ENCODE assay signal across 23 mouse cellular contexts in the genomic region with DNA sequence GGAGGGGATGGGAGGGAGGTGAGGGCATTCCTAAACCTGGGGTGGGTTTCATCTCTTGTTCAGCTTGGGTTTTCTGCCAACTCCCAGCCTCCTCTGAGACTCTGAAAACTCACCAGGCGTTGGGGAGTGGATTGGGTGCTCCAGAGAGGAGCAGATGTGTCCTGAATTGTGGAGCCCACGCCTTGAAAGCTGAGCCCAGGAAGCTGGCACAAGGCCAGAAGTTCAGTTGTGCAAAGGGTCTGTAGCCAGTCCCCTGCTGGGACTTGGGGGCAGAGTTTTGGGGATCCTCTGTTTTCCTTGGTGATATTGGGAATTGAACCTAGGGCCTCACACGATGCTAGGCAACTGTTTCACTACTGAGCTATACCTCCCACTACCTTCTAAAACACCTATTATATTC. TPM values are rescaled to one million over a fixed set of nuclear protein-coding genes. Genes with fewer than 3 reads are reported as not detected.
DNase-seq lines count a peak whose midpoint lies in the region; ATAC-seq and TF ChIP-seq lines count a peak whose summit lies in the region.
"Had no signal": no experiment of that assay in that cellular context is flagged by ENCODE, and none has a peak within 500 bp of the region (broad histone marks: within the 10 kb centered on the region; RNA-seq: fewer than 3 reads in every experiment).

No protein-coding gene starts in this region.

- no peak overlapping the region for H3K4me2 ChIP-seq in embryonic facial prominence, embryonic 13.5 days
- H3K4me2 ChIP-seq in liver, postnatal 0 days (ENCODE audit: low read depth, low read length) = peak overlapping the region; percentile 26; the same call in 1 of the 2 replicates
- H3K4me2 ChIP-seq in liver, embryonic 11.5 days = no peak overlapping the region
- H3K4me2 ChIP-seq in stomach, postnatal 0 days (replicated peaks; ENCODE audit: low read depth) = no peak overlapping the region
- H3K4me2 ChIP-seq: embryonic facial prominence, embryonic 15.5 days; hindbrain, embryonic 12.5 days had no signal

- peak; percentile 30; the same call in 1 of the 2 replicates for ATAC-seq in embryonic facial prominence, embryonic 13.5 days (ENCODE audit: insufficient number of reproducible peaks, insufficient read depth, low FRiP score, low TSS enrichment, low read depth)
- no peak for ATAC-seq in liver, postnatal 0 days
- ATAC-seq in liver, embryonic 11.5 days (replicated peaks; ENCODE audit: low FRiP score) = no peak
- ATAC-seq in stomach, postnatal 0 days (ENCODE audit: low FRiP score, low TSS enrichment) = no peak
- ATAC-seq: forebrain, embryonic 16.5 days; hindbrain, embryonic 16.5 days had no signal

- no peaks in the 10 kb centered on the region for H3K27me3 ChIP-seq in embryonic facial prominence, embryonic 13.5 days
- H3K27me3 ChIP-seq in embryonic facial prominence, embryonic 10.5 days (replicated peaks; ENCODE audit: low read depth, poor library complexity, severe bottlenecking) = no peaks in the 10 kb centered on the region
- H3K27me3 ChIP-seq in liver, postnatal 0 days (ENCODE audit: insufficient read depth, low read length) = no peaks in the 10 kb centered on the region
- no peaks in the 10 kb centered on the region for H3K27me3 ChIP-seq in liver, embryonic 11.5 days (replicated peaks; ENCODE audit: control insufficient read depth, insufficient read depth, low read length)
- no peaks in the 10 kb centered on the region for H3K27me3 ChIP-seq in stomach, postnatal 0 days (ENCODE audit: control insufficient read depth, insufficient read depth, low read length)
- H3K27me3 ChIP-seq: embryonic facial prominence, embryonic 15.5 days; hindbrain, embryonic 12.5 days had no signal

- H3K9me3 ChIP-seq in embryonic facial prominence, embryonic 13.5 days = no peaks in the 10 kb centered on the region
- H3K9me3 ChIP-seq in embryonic facial prominence, embryonic 10.5 days = no peaks in the 10 kb centered on the region
- no peaks in the 10 kb centered on the region for H3K9me3 ChIP-seq in liver, postnatal 0 days (ENCODE audit: low read length)
- no peaks in the 10 kb centered on the region for H3K9me3 ChIP-seq in liver, embryonic 11.5 days (ENCODE audit: control insufficient read depth, low read length)
- no peaks in the 10 kb centered on the region for H3K9me3 ChIP-seq in stomach, postnatal 0 days (ENCODE audit: control insufficient read depth, low read length)
- H3K9me3 ChIP-seq: embryonic facial prominence, embryonic 15.5 days; forebrain, embryonic 10.5 days; heart, embryonic 10.5 days; hindbrain, embryonic 12.5 days had no signal

- no peak overlapping the region for H3K27ac ChIP-seq in embryonic facial prominence, embryonic 13.5 days
- no peak overlapping the region for H3K27ac ChIP-seq in embryonic facial prominence, embryonic 10.5 days (replicated peaks)
- no peak overlapping the region for H3K27ac ChIP-seq in liver, postnatal 0 days (ENCODE audit: low read depth)
- no peak overlapping the region for H3K27ac ChIP-seq in liver, embryonic 11.5 days (ENCODE audit: low read depth, low read length)
- H3K27ac ChIP-seq in stomach, postnatal 0 days (replicated peaks) = 0 out of 2 replicates have a peak overlapping the region, but pooled peaks have one; percentile 18
- H3K27ac ChIP-seq: embryonic facial prominence, embryonic 15.5 days; forebrain, embryonic 10.5 days; heart, embryonic 10.5 days; hindbrain, embryonic 12.5 days had no signal

- H3K4me3 ChIP-seq in embryonic facial prominence, embryonic 13.5 days = no peak overlapping the region
- no peak overlapping the region for H3K4me3 ChIP-seq in embryonic facial prominence, embryonic 10.5 days
- no peak overlapping the region for H3K4me3 ChIP-seq in liver, postnatal 0 days (ENCODE audit: low read depth, low read length)
- H3K4me3 ChIP-seq in liver, embryonic 11.5 days (ENCODE audit: low read depth, low read length) = no peak overlapping the region
- H3K4me3 ChIP-seq in stomach, postnatal 0 days (ENCODE audit: low read depth, low read length) = no peak overlapping the region
- H3K4me3 ChIP-seq: embryonic facial prominence, embryonic 15.5 days; erythroblast, embryonic 14.5 days; forebrain, embryonic 10.5 days; heart, embryonic 10.5 days; hindbrain, embryonic 12.5 days had no signal

- H3K4me1 ChIP-seq in embryonic facial prominence, embryonic 13.5 days = no peaks in the 10 kb centered on the region; the same call in 1 of the 2 replicates
- 0 out of 2 replicates have a peak, but pooled peaks cover 6% of the 10 kb centered on the region for H3K4me1 ChIP-seq in embryonic facial prominence, embryonic 10.5 days
- no peaks in the 10 kb centered on the region for H3K4me1 ChIP-seq in liver, postnatal 0 days (ENCODE audit: insufficient read depth)
- H3K4me1 ChIP-seq in liver, embryonic 11.5 days (replicated peaks; ENCODE audit: control insufficient read depth, insufficient read depth, low read length) = no peaks in the 10 kb centered on the region
- H3K4me1 ChIP-seq in stomach, postnatal 0 days (replicated peaks; ENCODE audit: control insufficient read depth, insufficient read depth) = no peaks in the 10 kb centered on the region

- DNase-seq in embryonic facial prominence, embryonic 10.5 days (ENCODE audit: low spot score) = no peak
- no peak for DNase-seq in liver, postnatal 0 days
- no peak for DNase-seq in liver, embryonic 11.5 days (ENCODE audit: low spot score)
- peak; percentile 37 for DNase-seq in brain, adult 2 months (ENCODE audit: low read depth, low spot score)
- no peak for DNase-seq in stomach, postnatal 0 days (ENCODE audit: low spot score)
- DNase-seq in spleen, postnatal 10 days (ENCODE audit: low spot score in 2 of 2) = no peak
- DNase-seq: adrenal gland, postnatal 10 days; cerebellum, adult 11 months; cerebellum, adult 8-10 months; cerebellum, postnatal 25 days; gastrocnemius, postnatal 10 days; heart, adult 18-20 months; heart, postnatal 10 days; heart, postnatal 4 days had no signal

- 67% methylated on average over 3 of the region's 3 CpGs for whole genome bisulfite sequencing in embryonic facial prominence, embryonic 13.5 days
- WGBS in embryonic facial prominence, embryonic 10.5 days = 76% methylated on average over 3 of the region's 3 CpGs
- 69% methylated on average over 3 of the region's 3 CpGs for WGBS in liver, postnatal 0 days (ENCODE audit: insufficient replicate concordance)
- 75% methylated on average over 3 of the region's 3 CpGs for WGBS in liver, embryonic 11.5 days
- WGBS in stomach, postnatal 0 days = 58% methylated on average over 3 of the region's 3 CpGs

- H3K9ac ChIP-seq in embryonic facial prominence, embryonic 13.5 days = no peak overlapping the region
- H3K9ac ChIP-seq in liver, postnatal 0 days (replicated peaks) = 0 out of 2 replicates have a peak overlapping the region, but pooled peaks have one; percentile 38
- no peak overlapping the region for H3K9ac ChIP-seq in liver, embryonic 11.5 days (ENCODE audit: low read depth, low read length)
- H3K9ac ChIP-seq in stomach, postnatal 0 days (ENCODE audit: low read length) = no peak overlapping the region
- H3K9ac ChIP-seq: embryonic facial prominence, embryonic 15.5 days; hindbrain, embryonic 12.5 days had no signal

- no peak for TF ChIP-seq CTCF in liver, postnatal 0 days (IDR thresholded peaks at IDR 0.05; ENCODE audit: low read depth)
- TF ChIP-seq CTCF in stomach, postnatal 0 days (IDR thresholded peaks at IDR 0.05; ENCODE audit: low read depth) = no peak

- H3K36me3 ChIP-seq in embryonic facial prominence, embryonic 13.5 days = no peaks in the 10 kb centered on the region
- H3K36me3 ChIP-seq in embryonic facial prominence, embryonic 10.5 days (replicated peaks) = no peaks in the 10 kb centered on the region
- no peaks in the 10 kb centered on the region for H3K36me3 ChIP-seq in liver, postnatal 0 days (replicated peaks; ENCODE audit: insufficient read depth, low read length)
- no peaks in the 10 kb centered on the region for H3K36me3 ChIP-seq in liver, embryonic 11.5 days (ENCODE audit: control insufficient read depth, insufficient read depth, low read length)
- H3K36me3 ChIP-seq in stomach, postnatal 0 days (ENCODE audit: control insufficient read depth, insufficient read depth, low read length) = no peaks in the 10 kb centered on the region; the same call in 1 of the 2 replicates
- H3K36me3 ChIP-seq: embryonic facial prominence, embryonic 15.5 days; forebrain, embryonic 10.5 days; heart, embryonic 10.5 days; hindbrain, embryonic 12.5 days had no signal

- TF ChIP-seq EP300 in liver, postnatal 0 days (IDR thresholded peaks at IDR 0.05; ENCODE audit: low read depth) = no peak
- no peak for TF ChIP-seq EP300 in stomach, postnatal 0 days (optimal IDR thresholded peaks at IDR 0.05)

RNA-seq across cellular contexts. Expression of a gene that starts 2.2 kb away (rescaled TPM):
- 12.1 and 13.4 TPM in 2 replicates for polyA plus RNA-seq in embryonic facial prominence, embryonic 13.5 days (2015; fragmentation: Nextera tagmentation; extraction: Ambion mirVana)
- polyA plus RNA-seq in embryonic facial prominence, embryonic 10.5 days (2016; fragmentation: Nextera tagmentation; extraction: Ambion mirVana) = 0.69 and 1.3 TPM in 2 replicates
- polyA plus RNA-seq in liver, postnatal 0 days (2015; fragmentation: Nextera tagmentation; extraction: Ambion mirVana) = 7.3 and 8.6 TPM in 2 replicates
- polyA plus RNA-seq in liver, embryonic 11.5 days (2014; fragmentation: Nextera tagmentation; extraction: Ambion mirVana) = 0.19 and 0.36 TPM in 2 replicates
- polyA plus RNA-seq in stomach, postnatal 0 days (2015; fragmentation: Nextera tagmentation; extraction: Ambion mirVana) = 2,145 and 2,418 TPM in 2 replicates
- polyA plus RNA-seq: erythroblast, embryonic 14.5 days; heart, embryonic 14.5 days had no signal

RNA-seq across cellular contexts. Expression of a gene that starts 38.8 kb away (rescaled TPM):
- polyA plus RNA-seq in embryonic facial prominence, embryonic 13.5 days (2015; fragmentation: Nextera tagmentation; extraction: Ambion mirVana) = 12.8 and 14.9 TPM in 2 replicates
- polyA plus RNA-seq in embryonic facial prominence, embryonic 10.5 days (2016; fragmentation: Nextera tagmentation; extraction: Ambion mirVana) = 9.5 and 11.4 TPM in 2 replicates
- 19.1 and 22.0 TPM in 2 replicates for polyA plus RNA-seq in liver, postnatal 0 days (2015; fragmentation: Nextera tagmentation; extraction: Ambion mirVana)
- 11.5 and 13.4 TPM in 2 replicates for polyA plus RNA-seq in liver, embryonic 11.5 days (2014; fragmentation: Nextera tagmentation; extraction: Ambion mirVana)
- polyA plus RNA-seq in stomach, postnatal 0 days (2015; fragmentation: Nextera tagmentation; extraction: Ambion mirVana) = 24.4 and 27.3 TPM in 2 replicates

RNA-seq across cellular contexts. Expression of a gene that starts 54.2 kb away (rescaled TPM):
- 137 and 148 TPM in 2 replicates for polyA plus RNA-seq in embryonic facial prominence, embryonic 13.5 days (2015; fragmentation: Nextera tagmentation; extraction: Ambion mirVana)
- 124 and 134 TPM in 2 replicates for polyA plus RNA-seq in embryonic facial prominence, embryonic 10.5 days (2016; fragmentation: Nextera tagmentation; extraction: Ambion mirVana)
- polyA plus RNA-seq in liver, postnatal 0 days (2015; fragmentation: Nextera tagmentation; extraction: Ambion mirVana) = 40.5 and 41.1 TPM in 2 replicates
- 109 and 122 TPM in 2 replicates for polyA plus RNA-seq in liver, embryonic 11.5 days (2014; fragmentation: Nextera tagmentation; extraction: Ambion mirVana)
- polyA plus RNA-seq in stomach, postnatal 0 days (2015; fragmentation: Nextera tagmentation; extraction: Ambion mirVana) = 82.7 and 90.8 TPM in 2 replicates

Comparison
In these comparisons a context has a peak if more than half of its experiments do, and no peak if none do; other contexts are left out.
1. RNA of a gene that starts 2.2 kb away (polyA plus RNA-seq): 2,145 to 2,418 TPM in stomach, postnatal 0 days; 12.1 to 13.4 TPM in embryonic facial prominence, embryonic 13.5 days, 7.3 to 8.6 TPM in liver, postnatal 0 days, 0.69 to 1.3 TPM in embryonic facial prominence, embryonic 10.5 days and 0.19 to 0.36 TPM in liver, embryonic 11.5 days; every median in the first group is over 100 times any median in the second.